Mouse (Mus musculus): ENCODE data around the gene Sf3a2. TPM values are rescaled to one million over a fixed set of nuclear protein-coding genes. Genes with fewer than 3 reads are reported as not detected.
A peak's percentile ranks its signal among the peaks of the same experiment; 100 is the strongest.

The Sf3a2 gene
- 116 and 119 TPM in 2 replicates for polyA plus RNA-seq (2014; fragmentation: Nextera tagmentation; extraction: Ambion mirVana)

GRCm38 (mm10) chr10:80798150-80799006 lies at the start of gene Sf3a2, which contains the start of gene Plekhj1:
Sf3a2 (plus strand) TSS chr10:80798198.
Plekhj1 (minus strand) TSS chr10:80798626.
- Histone ChIP-seq H3K9me3 (ENCODE audit: control insufficient read depth, low read length) (no peaks in the 10 kb centered on the region), H3K9ac (ENCODE audit: low read length) (peak within 1 kb of the TSS; percentile 97), H3K4me2 (ENCODE audit: low read depth, low read length, severe bottlenecking) (peak within 1 kb of the TSS; percentile 96), H3K27me3 (ENCODE audit: control insufficient read depth, insufficient read depth, low read length) (no peaks in the 10 kb centered on the region), H3K27ac (ENCODE audit: low read depth, low read length) (peak within 1 kb of the TSS; percentile 96), H3K4me1 (replicated peaks; ENCODE audit: control insufficient read depth, insufficient read depth, low read length) (peaks cover 17% of the 10 kb centered on the region; the same call in 1 of the 2 replicates), H3K4me3 (ENCODE audit: low read depth, low read length) (peak within 1 kb of the TSS; percentile 93), H3K36me3 (ENCODE audit: control insufficient read depth, insufficient read depth, low read length) (peaks cover 22% of the 10 kb centered on the region)
- DNase-seq (ENCODE audit: low spot score) (peak; percentile 97), ATAC-seq (replicated peaks; ENCODE audit: low FRiP score) (peak; percentile 90)
- WGBS = under 1% methylated on average over 102 of the region's 104 CpGs

GRCm38 (mm10) chr10:80748609-80749008 lies 49.4 kb upstream of the Sf3a2 start:
- Histone ChIP-seq H3K27me3 (ENCODE audit: control insufficient read depth, insufficient read depth, low read length) (no peaks in the 10 kb centered on the region), H3K4me2 (ENCODE audit: low read depth, low read length, severe bottlenecking) (no peak overlapping the region), H3K4me3 (ENCODE audit: low read depth, low read length) (no peak overlapping the region), H3K9ac (ENCODE audit: low read length) (no peak overlapping the region), H3K4me1 (replicated peaks; ENCODE audit: control insufficient read depth, insufficient read depth, low read length) (peaks cover 3% of the 10 kb centered on the region; the same call in 1 of the 2 replicates), H3K9me3 (ENCODE audit: control insufficient read depth, low read length) (no peaks in the 10 kb centered on the region), H3K36me3 (ENCODE audit: control insufficient read depth, insufficient read depth, low read length) (no peaks in the 10 kb centered on the region), H3K27ac (ENCODE audit: low read depth, low read length) (no peak overlapping the region)
- WGBS = 16% methylated on average over 6 of the region's 6 CpGs
- DNase-seq (ENCODE audit: low spot score) (peak; percentile 80), ATAC-seq (replicated peaks; ENCODE audit: low FRiP score) (no peak)

GRCm38 (mm10) chr10:80751188-80751832 lies 46.7 kb upstream of the Sf3a2 start:
- Histone ChIP-seq H3K27ac (ENCODE audit: low read depth, low read length) (no peak overlapping the region), H3K9me3 (ENCODE audit: control insufficient read depth, low read length) (no peaks in the 10 kb centered on the region), H3K4me1 (replicated peaks; ENCODE audit: control insufficient read depth, insufficient read depth, low read length) (peaks cover 7% of the 10 kb centered on the region), H3K36me3 (ENCODE audit: control insufficient read depth, insufficient read depth, low read length) (no peaks in the 10 kb centered on the region), H3K4me2 (ENCODE audit: low read depth, low read length, severe bottlenecking) (peak overlapping the region; percentile 38; the same call in 1 of the 2 replicates), H3K27me3 (ENCODE audit: control insufficient read depth, insufficient read depth, low read length) (no peaks in the 10 kb centered on the region), H3K9ac (ENCODE audit: low read length) (peak overlapping the region; percentile 23; the same call in 1 of the 2 replicates), H3K4me3 (ENCODE audit: low read depth, low read length) (peak overlapping the region; percentile 3; the same call in 1 of the 2 replicates)
- DNase-seq (ENCODE audit: low spot score) (no peak), ATAC-seq (replicated peaks; ENCODE audit: low FRiP score) (no peak)
- WGBS = 13% methylated on average over 16 of the region's 16 CpGs

DNA sequence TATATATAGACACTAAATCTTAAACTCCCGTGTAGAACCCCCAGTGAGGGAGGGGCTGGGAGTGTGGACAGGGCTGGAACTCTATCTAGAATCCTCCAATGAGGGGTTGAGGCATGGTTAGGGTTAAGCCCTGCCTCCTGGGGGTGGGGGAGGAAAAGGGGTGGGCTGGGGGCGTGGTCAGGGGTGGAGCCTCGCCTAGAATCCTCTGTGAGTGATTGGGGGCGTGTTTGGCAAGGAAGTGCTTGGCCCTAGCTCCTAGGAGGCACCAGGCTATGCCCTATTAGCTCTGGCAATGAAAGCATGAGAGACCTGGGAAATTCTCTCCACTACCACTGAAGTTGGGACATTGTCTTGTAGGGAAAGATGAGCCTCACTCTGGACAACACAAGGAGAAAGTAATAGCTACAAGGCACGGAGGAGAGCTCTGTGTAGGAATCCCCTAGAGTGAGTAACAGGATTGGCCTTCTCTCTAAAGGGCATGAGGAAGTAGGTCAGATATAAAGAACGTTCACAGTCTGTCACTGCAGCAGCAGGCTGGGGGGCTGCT lies 45.8 kb upstream of the Sf3a2 start:
- Histone ChIP-seq H3K4me2 (ENCODE audit: low read depth, low read length, severe bottlenecking) (peak overlapping the region; percentile 38; the same call in 1 of the 2 replicates), H3K9me3 (ENCODE audit: control insufficient read depth, low read length) (no peaks in the 10 kb centered on the region), H3K4me3 (ENCODE audit: low read depth, low read length) (peak overlapping the region; percentile 3; the same call in 1 of the 2 replicates), H3K9ac (ENCODE audit: low read length) (no peak overlapping the region; the same call in 1 of the 2 replicates), H3K27me3 (ENCODE audit: control insufficient read depth, insufficient read depth, low read length) (no peaks in the 10 kb centered on the region), H3K4me1 (replicated peaks; ENCODE audit: control insufficient read depth, insufficient read depth, low read length) (peaks cover 15% of the 10 kb centered on the region), H3K36me3 (ENCODE audit: control insufficient read depth, insufficient read depth, low read length) (no peaks in the 10 kb centered on the region), H3K27ac (ENCODE audit: low read depth, low read length) (no peak overlapping the region)
- peak; percentile 53 for ATAC-seq (replicated peaks; ENCODE audit: low FRiP score)
- peak; percentile 93 for DNase-seq (ENCODE audit: low spot score)
- 9% methylated on average over 6 of the region's 6 CpGs for WGBS

DNA sequence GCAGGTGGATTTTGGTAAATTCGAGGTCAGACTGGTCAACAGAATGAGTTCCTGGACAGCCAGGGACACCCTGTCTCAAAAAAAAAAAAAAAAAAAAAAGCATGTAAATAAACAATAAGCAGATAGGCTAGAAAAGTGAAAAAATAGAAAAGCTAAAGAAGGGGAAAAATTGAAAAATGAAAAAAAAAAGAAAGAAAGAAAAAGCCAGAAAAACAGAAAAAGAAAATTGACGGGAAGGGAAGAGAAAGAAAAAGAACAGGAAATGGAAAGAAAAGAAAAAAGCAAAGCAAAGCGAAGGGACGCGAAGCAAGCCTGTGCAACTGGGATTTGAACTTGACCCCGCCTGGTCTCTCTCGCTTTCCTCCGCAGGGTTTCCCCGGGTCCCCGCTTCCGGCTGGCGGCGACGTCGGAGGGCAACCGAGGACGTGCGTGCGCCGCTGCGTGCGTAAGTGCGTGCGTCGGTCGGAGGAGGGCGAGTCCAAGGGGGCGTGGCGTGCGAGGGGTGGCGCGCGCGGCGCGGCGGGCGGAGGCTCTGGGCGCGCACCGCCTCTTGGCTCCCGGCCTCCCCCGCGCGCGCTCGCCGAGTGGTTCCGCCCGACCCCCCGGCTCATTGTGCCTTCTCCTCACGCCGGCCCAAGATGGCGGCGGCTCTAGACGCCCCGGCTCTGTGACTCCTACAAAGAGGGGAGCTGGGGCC lies 43.3 kb upstream of the Sf3a2 start, which contains the start of gene Dot1l:
Gene Dot1l (plus strand): TSS at position 613 of the 697 bp plus-strand sequence.
- Histone ChIP-seq H3K4me1 (replicated peaks; ENCODE audit: control insufficient read depth, insufficient read depth, low read length) (peaks cover 17% of the 10 kb centered on the region), H3K27me3 (ENCODE audit: control insufficient read depth, insufficient read depth, low read length) (no peaks in the 10 kb centered on the region), H3K4me3 (ENCODE audit: low read depth, low read length) (peak within 1 kb of the TSS; percentile 98), H3K36me3 (ENCODE audit: control insufficient read depth, insufficient read depth, low read length) (no peaks in the 10 kb centered on the region), H3K27ac (ENCODE audit: low read depth, low read length) (peak within 1 kb of the TSS; percentile 66), H3K4me2 (ENCODE audit: low read depth, low read length, severe bottlenecking) (peak within 1 kb of the TSS; percentile 83), H3K9me3 (ENCODE audit: control insufficient read depth, low read length) (no peaks in the 10 kb centered on the region), H3K9ac (ENCODE audit: low read length) (peak within 1 kb of the TSS; percentile 99)
- ATAC-seq (replicated peaks; ENCODE audit: low FRiP score) (peak; percentile 88), DNase-seq (ENCODE audit: low spot score) (peak; percentile 100)
- WGBS = 2% methylated on average over 27 of the region's 57 CpGs

- Histone ChIP-seq H3K4me3 (ENCODE audit: low read depth, low read length) (peak overlapping the region; percentile 98), H3K4me2 (ENCODE audit: low read depth, low read length, severe bottlenecking) (peak overlapping the region; percentile 83), H3K27ac (ENCODE audit: low read depth, low read length) (peak overlapping the region; percentile 66), H3K27me3 (ENCODE audit: control insufficient read depth, insufficient read depth, low read length) (no peaks in the 10 kb centered on the region), H3K36me3 (ENCODE audit: control insufficient read depth, insufficient read depth, low read length) (no peaks in the 10 kb centered on the region), H3K4me1 (replicated peaks; ENCODE audit: control insufficient read depth, insufficient read depth, low read length) (peaks cover 17% of the 10 kb centered on the region), H3K9ac (ENCODE audit: low read length) (peak overlapping the region; percentile 99), H3K9me3 (ENCODE audit: control insufficient read depth, low read length) (no peaks in the 10 kb centered on the region)
- WGBS = 1% methylated on average over 59 of the region's 75 CpGs
- no peak for DNase-seq (ENCODE audit: low spot score)
- ATAC-seq (replicated peaks; ENCODE audit: low FRiP score) = 0 out of 2 replicates have a peak, but pooled peaks have one; percentile 2
These were observed 42.5 kb upstream of the Sf3a2 start for GRCm38 (mm10) chr10:80755291-80756015.

DNA sequence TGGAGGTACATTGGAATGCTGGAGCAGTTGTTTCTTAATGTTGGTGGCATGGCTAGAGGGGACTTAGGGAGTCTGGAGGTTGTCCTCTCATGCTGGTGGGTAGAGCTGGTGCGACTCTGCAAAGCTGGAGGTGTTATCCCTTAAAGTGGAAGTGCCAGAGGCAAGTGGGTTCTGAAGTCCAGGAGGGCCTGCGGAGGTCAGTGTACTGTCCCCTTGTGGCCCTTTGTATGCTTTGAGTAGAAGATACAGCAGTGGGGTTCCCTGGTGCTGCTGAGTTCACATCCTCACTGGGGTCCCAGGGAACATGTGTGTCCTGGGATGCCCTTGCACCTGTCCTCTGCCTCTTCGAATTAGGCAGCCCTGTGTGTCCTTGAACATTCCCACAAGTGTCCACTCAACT lies 41.9 kb upstream of the Sf3a2 start:
- Histone ChIP-seq H3K4me3 (ENCODE audit: low read depth, low read length) (peak overlapping the region; percentile 98), H3K9ac (ENCODE audit: low read length) (peak overlapping the region; percentile 99), H3K4me1 (replicated peaks; ENCODE audit: control insufficient read depth, insufficient read depth, low read length) (peaks cover 17% of the 10 kb centered on the region), H3K4me2 (ENCODE audit: low read depth, low read length, severe bottlenecking) (peak overlapping the region; percentile 83), H3K27me3 (ENCODE audit: control insufficient read depth, insufficient read depth, low read length) (no peaks in the 10 kb centered on the region), H3K36me3 (ENCODE audit: control insufficient read depth, insufficient read depth, low read length) (no peaks in the 10 kb centered on the region), H3K9me3 (ENCODE audit: control insufficient read depth, low read length) (no peaks in the 10 kb centered on the region), H3K27ac (ENCODE audit: low read depth, low read length) (no peak overlapping the region)
- ATAC-seq (replicated peaks; ENCODE audit: low FRiP score) (no peak), DNase-seq (ENCODE audit: low spot score) (no peak)
- 31% methylated on average over 3 of the region's 3 CpGs for WGBS
